Mouse (Mus musculus): Measurements from ENCODE around the gene Gm29427. TPM values are rescaled to one million over a fixed set of nuclear protein-coding genes. Genes with fewer than 3 reads are reported as not detected.

Gm29427 gene
- polyA plus RNA-seq, 1 experiment from 2014 or later, result not detected

DNA sequence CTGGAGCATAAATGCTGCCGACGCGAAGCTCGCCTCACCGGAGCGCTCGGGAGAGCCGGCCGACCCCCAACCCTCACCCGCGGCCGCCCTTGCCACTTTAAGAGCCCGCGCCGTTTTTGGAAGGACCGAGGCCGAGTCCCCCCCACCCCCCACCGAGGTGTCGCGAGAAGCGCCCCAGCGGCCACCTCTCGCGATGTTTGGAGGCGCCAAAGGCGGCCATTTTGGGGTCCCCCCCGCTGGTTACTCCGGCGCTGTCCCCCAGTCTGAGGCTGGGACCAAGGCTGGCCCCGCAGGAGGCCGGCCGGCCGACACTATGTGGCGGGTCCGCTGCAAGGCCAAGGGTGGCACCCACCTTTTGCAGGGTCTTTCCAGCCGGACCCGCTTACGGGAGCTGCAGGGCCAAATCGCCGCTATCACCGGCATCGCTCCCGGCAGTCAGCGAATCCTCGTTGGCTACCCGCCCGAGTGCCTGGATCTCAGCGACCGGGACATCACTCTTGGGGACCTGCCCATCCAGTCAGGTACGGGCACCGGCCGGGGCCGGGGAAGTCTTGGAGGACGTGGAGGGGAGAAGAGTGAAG lies 1.8 kb upstream of the Gm29427 start, which contains the start of gene Yod1:
Yod1 (plus strand) TSS at position 37 of the 581 bp plus-strand sequence.
- whole genome bisulfite sequencing, result under 1% methylated on average over 52 of the region's 54 CpGs
- peak; percentile 77 for ATAC-seq (replicated peaks; ENCODE audit: extremely low read depth, insufficient read depth, low FRiP score)

GRCm38 (mm10) chr1:130716513-130717290 lies 1.1 kb upstream of the Gm29427 start:
- H3K4me2 ChIP-seq (ENCODE audit: low read depth, low read length), result peak overlapping the region; percentile 100
- no peaks in the 10 kb centered on the region for H3K27me3 ChIP-seq (ENCODE audit: control insufficient read depth, insufficient read depth, low read length)
- under 1% methylated on average over 42 of the region's 42 CpGs for WGBS
- H3K9ac ChIP-seq (ENCODE audit: low read length), result peak overlapping the region; percentile 95
- H3K9me3 ChIP-seq (replicated peaks; ENCODE audit: control insufficient read depth, low read length), result no peaks in the 10 kb centered on the region
- peak overlapping the region; percentile 86 for H3K4me3 ChIP-seq (ENCODE audit: low read length)
- peak overlapping the region; percentile 90 for H3K27ac ChIP-seq (ENCODE audit: low read length)
- H3K36me3 ChIP-seq (ENCODE audit: control insufficient read depth, insufficient read depth), result peaks cover 9% of the 10 kb centered on the region
- ATAC-seq (replicated peaks; ENCODE audit: extremely low read depth, insufficient read depth, low FRiP score), result peak; percentile 5; the same call in 1 of the 2 replicates
- peaks cover 12% of the 10 kb centered on the region for H3K4me1 ChIP-seq (ENCODE audit: control insufficient read depth, insufficient read depth, low read length)

More for the DNA sequence above, 1.8 kb upstream of the Gm29427 start, which contains the start of gene Yod1:
- Histone ChIP-seq H3K4me2 (ENCODE audit: low read depth, low read length) (peak within 1 kb of the TSS; percentile 100), H3K9me3 (replicated peaks; ENCODE audit: control insufficient read depth, low read length) (no peaks in the 10 kb centered on the region), H3K36me3 (ENCODE audit: control insufficient read depth, insufficient read depth) (peaks cover 9% of the 10 kb centered on the region), H3K4me3 (ENCODE audit: low read length) (peak within 1 kb of the TSS; percentile 86), H3K9ac (ENCODE audit: low read length) (peak within 1 kb of the TSS; percentile 95), H3K27me3 (ENCODE audit: control insufficient read depth, insufficient read depth, low read length) (no peaks in the 10 kb centered on the region), H3K27ac (ENCODE audit: low read length) (peak within 1 kb of the TSS; percentile 90), H3K4me1 (ENCODE audit: control insufficient read depth, insufficient read depth, low read length) (peaks cover 12% of the 10 kb centered on the region)

GRCm38 (mm10) chr1:130716218-130716512 lies 566 bp upstream of the Gm29427 start:
- ATAC-seq (replicated peaks; ENCODE audit: extremely low read depth, insufficient read depth, low FRiP score), result no peak
- Histone ChIP-seq H3K27me3 (ENCODE audit: control insufficient read depth, insufficient read depth, low read length) (no peaks in the 10 kb centered on the region), H3K36me3 (ENCODE audit: control insufficient read depth, insufficient read depth) (peaks cover 9% of the 10 kb centered on the region), H3K9ac (ENCODE audit: low read length) (peak overlapping the region; percentile 95), H3K4me1 (ENCODE audit: control insufficient read depth, insufficient read depth, low read length) (peaks cover 12% of the 10 kb centered on the region), H3K4me2 (ENCODE audit: low read depth, low read length) (peak overlapping the region; percentile 100), H3K27ac (ENCODE audit: low read length) (peak overlapping the region; percentile 90), H3K9me3 (replicated peaks; ENCODE audit: control insufficient read depth, low read length) (no peaks in the 10 kb centered on the region), H3K4me3 (ENCODE audit: low read length) (peak overlapping the region; percentile 86)
- WGBS, result 1% methylated on average over 3 of the region's 3 CpGs

DNA sequence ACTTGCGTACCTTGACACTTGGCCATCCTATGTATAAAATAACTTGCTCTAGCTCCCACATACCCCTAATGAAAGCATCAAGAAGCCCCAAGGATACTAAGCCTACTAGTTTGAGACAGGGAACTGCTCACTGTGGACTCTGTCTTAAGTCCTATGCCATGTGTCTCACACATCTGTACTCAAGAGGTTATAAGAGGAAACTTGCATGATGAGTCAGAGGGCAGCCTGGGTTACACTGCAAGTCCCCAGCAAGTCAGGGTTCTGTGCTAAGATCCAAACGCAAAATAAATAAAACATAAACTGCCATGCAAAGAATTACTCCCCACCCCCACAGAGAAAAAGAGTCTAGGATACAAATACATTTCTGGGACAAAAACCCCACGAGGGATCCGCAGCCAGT lies 1.6 kb downstream of the Gm29427 start:
- Histone ChIP-seq H3K27me3 (ENCODE audit: control insufficient read depth, insufficient read depth, low read length) (no peaks in the 10 kb centered on the region), H3K4me1 (ENCODE audit: control insufficient read depth, insufficient read depth, low read length) (peaks cover 15% of the 10 kb centered on the region), H3K9ac (ENCODE audit: low read length) (no peak overlapping the region), H3K36me3 (ENCODE audit: control insufficient read depth, insufficient read depth) (peaks cover 5% of the 10 kb centered on the region; the same call in 1 of the 2 replicates), H3K27ac (ENCODE audit: low read length) (no peak overlapping the region), H3K9me3 (replicated peaks; ENCODE audit: control insufficient read depth, low read length) (no peaks in the 10 kb centered on the region), H3K4me2 (ENCODE audit: low read depth, low read length) (no peak overlapping the region), H3K4me3 (ENCODE audit: low read length) (no peak overlapping the region)
- ATAC-seq (replicated peaks; ENCODE audit: extremely low read depth, insufficient read depth, low FRiP score), result no peak
- whole genome bisulfite sequencing, result 84% methylated on average over 4 of the region's 4 CpGs

- H3K4me2 ChIP-seq (ENCODE audit: low read depth, low read length), result no peak overlapping the region
- H3K4me3 ChIP-seq (ENCODE audit: low read length), result no peak overlapping the region
- WGBS, result 81% methylated on average over 22 of the region's 22 CpGs
- peaks cover 16% of the 10 kb centered on the region; the same call in 1 of the 2 replicates for H3K36me3 ChIP-seq (ENCODE audit: control insufficient read depth, insufficient read depth)
- H3K9me3 ChIP-seq (replicated peaks; ENCODE audit: control insufficient read depth, low read length), result no peaks in the 10 kb centered on the region
- H3K4me1 ChIP-seq (ENCODE audit: control insufficient read depth, insufficient read depth, low read length), result peaks cover 7% of the 10 kb centered on the region
- ATAC-seq (replicated peaks; ENCODE audit: extremely low read depth, insufficient read depth, low FRiP score), result no peak
- no peak overlapping the region for H3K27ac ChIP-seq (ENCODE audit: low read length)
- no peaks in the 10 kb centered on the region for H3K27me3 ChIP-seq (ENCODE audit: control insufficient read depth, insufficient read depth, low read length)
- no peak overlapping the region for H3K9ac ChIP-seq (ENCODE audit: low read length)
These were observed 5.1 kb downstream of the Gm29427 start for GRCm38 (mm10) chr1:130710283-130711080.

DNA sequence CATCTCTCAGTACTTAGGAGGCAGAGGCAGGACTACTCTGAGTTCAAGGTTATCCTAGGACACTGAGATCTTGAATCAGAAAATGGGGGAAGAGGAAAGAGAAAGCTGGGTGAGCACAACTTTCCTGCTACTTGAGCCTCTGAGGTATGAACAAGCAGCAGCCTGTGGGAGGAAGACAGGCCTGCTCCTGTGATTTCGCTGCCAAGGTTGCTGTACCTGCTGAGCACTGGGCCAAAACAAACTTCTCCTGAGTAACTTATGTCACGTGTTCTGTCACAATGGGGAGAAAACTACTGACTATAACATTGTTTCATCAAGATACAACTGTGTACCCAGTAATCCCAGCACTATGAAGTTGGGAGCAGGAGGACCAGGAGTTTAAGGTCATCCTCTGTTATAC lies 12.0 kb downstream of the Gm29427 start:
- Histone ChIP-seq H3K4me2 (ENCODE audit: low read depth, low read length) (no peak overlapping the region), H3K36me3 (ENCODE audit: control insufficient read depth, insufficient read depth) (peaks cover 42% of the 10 kb centered on the region), H3K9me3 (replicated peaks; ENCODE audit: control insufficient read depth, low read length) (no peaks in the 10 kb centered on the region), H3K27ac (ENCODE audit: low read length) (no peak overlapping the region), H3K9ac (ENCODE audit: low read length) (no peak overlapping the region), H3K27me3 (ENCODE audit: control insufficient read depth, insufficient read depth, low read length) (no peaks in the 10 kb centered on the region), H3K4me3 (ENCODE audit: low read length) (no peak overlapping the region), H3K4me1 (ENCODE audit: control insufficient read depth, insufficient read depth, low read length) (no peaks in the 10 kb centered on the region)
- ATAC-seq (replicated peaks; ENCODE audit: extremely low read depth, insufficient read depth, low FRiP score), result no peak
- WGBS, result 79% methylated on average over 2 of the region's 2 CpGs

GRCm38 (mm10) chr1:130701976-130702375 lies 13.6 kb downstream of the Gm29427 start:
- Histone ChIP-seq H3K9ac (ENCODE audit: low read length) (no peak overlapping the region), H3K27me3 (ENCODE audit: control insufficient read depth, insufficient read depth, low read length) (no peaks in the 10 kb centered on the region), H3K4me3 (ENCODE audit: low read length) (no peak overlapping the region), H3K4me2 (ENCODE audit: low read depth, low read length) (no peak overlapping the region), H3K27ac (ENCODE audit: low read length) (no peak overlapping the region), H3K4me1 (ENCODE audit: control insufficient read depth, insufficient read depth, low read length) (no peaks in the 10 kb centered on the region), H3K36me3 (ENCODE audit: control insufficient read depth, insufficient read depth) (peaks cover 42% of the 10 kb centered on the region), H3K9me3 (replicated peaks; ENCODE audit: control insufficient read depth, low read length) (no peaks in the 10 kb centered on the region)
- ATAC-seq (replicated peaks; ENCODE audit: extremely low read depth, insufficient read depth, low FRiP score), result no peak
- WGBS, result 90% methylated on average over 11 of the region's 11 CpGs

DNA sequence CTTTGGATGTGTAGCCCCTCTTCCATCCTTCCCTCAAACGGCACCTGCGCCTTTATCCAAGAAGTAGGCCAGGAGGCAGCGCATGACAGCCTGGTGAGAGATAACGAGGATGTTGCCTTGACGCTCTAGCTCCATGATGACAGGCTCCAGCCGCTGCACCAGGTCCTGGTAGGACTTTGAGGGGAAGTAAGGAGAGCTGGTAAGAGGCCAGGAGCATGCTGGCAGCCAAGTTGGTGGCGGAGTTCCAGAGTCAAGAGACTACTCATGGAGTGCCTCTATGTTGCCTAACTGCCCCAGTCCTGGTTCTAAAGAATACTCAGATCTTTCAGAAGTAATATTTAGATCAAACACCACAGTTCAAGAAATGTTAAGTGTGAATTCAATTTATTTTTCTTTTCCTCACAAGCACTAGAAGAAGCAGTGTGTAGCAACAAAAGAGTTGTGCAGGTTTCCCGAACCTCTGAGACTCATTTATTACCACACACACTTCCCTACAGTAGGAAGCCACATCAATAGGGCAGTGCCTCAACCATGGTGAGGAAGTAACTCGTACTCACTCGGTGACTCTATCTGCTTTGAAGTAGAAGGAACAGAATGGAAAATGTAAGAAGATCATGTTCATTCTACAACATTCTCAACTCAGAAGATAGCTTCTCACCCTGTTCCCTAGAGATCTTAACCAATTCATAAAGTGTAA lies 15.5 kb downstream of the Gm29427 start:
- H3K4me3 ChIP-seq (ENCODE audit: low read length), result no peak overlapping the region
- H3K27ac ChIP-seq (ENCODE audit: low read length), result no peak overlapping the region
- H3K4me2 ChIP-seq (ENCODE audit: low read depth, low read length), result no peak overlapping the region
- peaks cover 37% of the 10 kb centered on the region for H3K36me3 ChIP-seq (ENCODE audit: control insufficient read depth, insufficient read depth)
- H3K9me3 ChIP-seq (replicated peaks; ENCODE audit: control insufficient read depth, low read length), result no peaks in the 10 kb centered on the region
- ATAC-seq (replicated peaks; ENCODE audit: extremely low read depth, insufficient read depth, low FRiP score), result no peak; the same call in 1 of the 2 replicates
- no peak overlapping the region for H3K9ac ChIP-seq (ENCODE audit: low read length)
- 75% methylated on average over 10 of the region's 10 CpGs for WGBS
- H3K27me3 ChIP-seq (ENCODE audit: control insufficient read depth, insufficient read depth, low read length), result no peaks in the 10 kb centered on the region
- no peaks in the 10 kb centered on the region for H3K4me1 ChIP-seq (ENCODE audit: control insufficient read depth, insufficient read depth, low read length)

All from heart, embryonic 16.5 days (tissue).